In the genomic region with DNA sequence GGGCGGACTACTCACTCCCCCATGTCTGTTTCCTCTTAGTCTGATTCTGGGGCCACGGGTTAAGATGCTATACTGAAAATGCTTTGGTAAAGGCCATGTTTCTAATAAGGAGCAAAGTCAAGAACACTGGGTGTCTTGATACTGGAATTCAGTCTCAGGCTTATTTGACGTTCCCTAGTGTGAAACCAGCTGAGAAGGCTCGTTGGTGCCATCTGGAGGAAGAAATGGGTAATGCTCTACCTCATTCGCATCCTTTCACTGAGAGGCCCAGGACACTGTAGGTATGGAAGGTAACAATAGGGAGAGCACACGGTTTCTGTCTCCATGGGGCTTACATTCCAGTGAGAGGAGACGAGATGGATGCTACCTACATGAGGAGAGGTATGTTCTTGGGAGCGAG, we compare ENCODE assay signal across 2 mouse cellular contexts.
A peak's percentile ranks its signal among the peaks of the same experiment; 100 is the strongest.
TF ChIP-seq lines count a peak whose summit lies in the region.

No protein-coding gene starts in this region.

TF ChIP-seq in C2C12, 6 proteins besides CTCF, POLR2A, EP300 and RAD21:
- TF ChIP-seq MAX (IDR thresholded peaks at IDR 0.05) (no peak), CEBPB (IDR thresholded peaks at IDR 0.05; ENCODE audit: low read depth) (no peak), MYOD1 (IDR thresholded peaks at IDR 0.05; ENCODE audit: control insufficient read depth, insufficient read length, low read depth) (no peak), FOSL1 (IDR thresholded peaks at IDR 0.05; ENCODE audit: insufficient read depth, low read length, poor library complexity, severe bottlenecking) (no peak), USF1 (IDR thresholded peaks at IDR 0.05; ENCODE audit: low read depth) (no peak), MYOG (IDR thresholded peaks at IDR 0.05; ENCODE audit: control insufficient read depth, extremely low read depth, insufficient read length) (no peak)

TF ChIP-seq in MEL, 35 proteins besides CTCF, POLR2A, EP300 and RAD21:
- no peak for TF ChIP-seq MYB (IDR thresholded peaks at IDR 0.05; ENCODE audit: low read depth, low read length)
- peak; percentile 98 for TF ChIP-seq ZC3H11A (IDR thresholded peaks at IDR 0.05; ENCODE audit: low read depth, low read length)
- peak; percentile 99 for TF ChIP-seq SMC3 (IDR thresholded peaks at IDR 0.05; ENCODE audit: low read depth, low read length)
- peak; percentile 38; the same call in 1 of the 2 replicates for TF ChIP-seq SIN3A (IDR thresholded peaks at IDR 0.05; ENCODE audit: low read length)
- TF ChIP-seq ETS1 (IDR thresholded peaks at IDR 0.05; ENCODE audit: low read depth, low read length) = no peak
- no peak for TF ChIP-seq NELFE (IDR thresholded peaks at IDR 0.05; ENCODE audit: low read depth, low read length)
TF ChIP-seq in MEL: peak in this region for 3.
